In the genomic region with DNA sequence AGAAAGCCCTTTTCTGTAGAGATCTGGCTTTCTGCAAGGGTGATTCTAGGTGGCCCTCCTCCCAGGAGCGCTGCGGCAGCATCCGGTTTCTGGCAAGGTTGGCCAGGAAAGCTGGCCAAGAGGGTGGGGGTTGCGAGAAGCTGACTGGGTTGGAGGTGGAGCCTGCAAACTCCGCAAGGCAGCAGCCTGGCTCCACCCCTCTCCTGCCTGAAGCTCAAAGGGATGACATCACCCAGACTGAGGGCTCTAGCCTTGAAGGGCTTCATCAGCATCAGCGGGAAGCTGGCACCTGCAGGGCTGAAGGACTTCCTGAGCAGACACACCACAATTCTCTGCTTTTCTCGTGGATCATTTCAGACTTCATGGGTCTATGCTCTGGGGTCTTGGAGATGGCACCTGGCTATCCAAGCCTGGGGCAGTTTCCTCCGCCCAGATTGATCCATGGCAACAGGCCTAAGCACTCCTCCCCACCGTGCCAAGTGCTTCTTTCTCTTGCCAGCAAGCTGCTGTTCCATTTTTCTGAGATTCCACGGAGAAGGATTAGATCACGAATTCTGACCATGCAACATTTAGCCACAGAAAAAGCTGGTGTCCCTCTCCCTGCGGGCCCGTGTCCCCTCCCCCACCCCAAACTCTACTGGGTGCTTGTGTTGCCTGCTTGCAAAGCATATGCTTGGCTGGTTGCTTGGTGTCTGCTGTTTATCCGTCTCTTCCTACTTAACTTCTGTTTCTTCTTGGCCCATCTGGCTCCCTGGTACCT, we compare ENCODE assay signal across 8 mouse cellular contexts. TPM values are rescaled to one million over a fixed set of nuclear protein-coding genes. Genes with fewer than 3 reads are reported as not detected.
DNase-seq lines count a peak whose midpoint lies in the region; ATAC-seq lines count a peak whose summit lies in the region.

No protein-coding gene starts in this region.

- ATAC-seq in neural tube, embryonic 14.5 days (ENCODE audit: low read depth), result peak; percentile 96

- peak; percentile 93 for DNase-seq in Muller cell, postnatal 12 days (ENCODE audit: inconsistent ontology term)
- DNase-seq in cerebellum, postnatal 14 days, result peak; percentile 94 to 97
- peak; percentile 76 for DNase-seq in frontal cortex, postnatal 14 days (ENCODE audit: low spot score in 2 of 2)
- DNase-seq in hindbrain, embryonic 10.5 days (ENCODE audit: low spot score), result peak; percentile 78
- peak; percentile 80 to 83 for DNase-seq in layer of hippocampus, adult 8-10 months (ENCODE audit: low spot score in 2 of 2)
- DNase-seq in lung, adult 18-20 months, result peak; percentile 90 to 93
- DNase-seq in thymus, postnatal 36 days, result peak; percentile 41 to 54

- peak overlapping the region; percentile 50 for H3K4me2 ChIP-seq in neural tube, embryonic 14.5 days (ENCODE audit: low read depth, low read length)

- WGBS in hindbrain, embryonic 10.5 days, result 9% methylated on average over 14 of the region's 14 CpGs
- 9% methylated on average over 14 of the region's 14 CpGs for WGBS in neural tube, embryonic 14.5 days

- no peaks in the 10 kb centered on the region for H3K9me3 ChIP-seq in hindbrain, embryonic 10.5 days
- H3K9me3 ChIP-seq in neural tube, embryonic 14.5 days (ENCODE audit: control insufficient read depth, low read length), result no peaks in the 10 kb centered on the region

- H3K36me3 ChIP-seq in hindbrain, embryonic 10.5 days, result no peaks in the 10 kb centered on the region
- H3K36me3 ChIP-seq in neural tube, embryonic 14.5 days (ENCODE audit: control insufficient read depth, insufficient read depth, low read length), result no peaks in the 10 kb centered on the region

- peaks cover 37% of the 10 kb centered on the region for H3K4me1 ChIP-seq in hindbrain, embryonic 10.5 days (replicated peaks)
- H3K4me1 ChIP-seq in neural tube, embryonic 14.5 days (ENCODE audit: control insufficient read depth, insufficient read depth, low read length), result peaks cover 19% of the 10 kb centered on the region; the same call in 1 of the 2 replicates

- H3K4me3 ChIP-seq in hindbrain, embryonic 10.5 days, result peak overlapping the region; percentile 44
- H3K4me3 ChIP-seq in neural tube, embryonic 14.5 days (ENCODE audit: low read depth, low read length), result 0 out of 2 replicates have a peak overlapping the region, but pooled peaks have one; percentile 12

- peaks cover 7% of the 10 kb centered on the region; the same call in 1 of the 2 replicates for H3K27me3 ChIP-seq in hindbrain, embryonic 10.5 days (ENCODE audit: insufficient read depth, poor library complexity, severe bottlenecking)
- H3K27me3 ChIP-seq in neural tube, embryonic 14.5 days (ENCODE audit: control insufficient read depth, insufficient read depth, low read length), result no peaks in the 10 kb centered on the region

- H3K27ac ChIP-seq in hindbrain, embryonic 10.5 days, result peak overlapping the region; percentile 72
- peak overlapping the region; percentile 72 for H3K27ac ChIP-seq in neural tube, embryonic 14.5 days (ENCODE audit: low read depth, low read length)

- peak overlapping the region; percentile 37 for H3K9ac ChIP-seq in neural tube, embryonic 14.5 days (replicated peaks; ENCODE audit: low read depth, low read length)

RNA-seq across cellular contexts. Expression of gene Jam3, which starts 37.0 kb away (rescaled TPM):
- polyA plus RNA-seq in hindbrain, embryonic 10.5 days (2016; fragmentation: Nextera tagmentation; extraction: Ambion mirVana), result 133 TPM in 2 replicates
- total RNA-seq in layer of hippocampus, adult 8-10 months (2022), result 10 to 100 TPM; 37.2 to 45.0 (median 41.6) TPM
- 36.1 and 49.7 TPM in 2 replicates for polyA plus RNA-seq in neural tube, embryonic 14.5 days (2014; fragmentation: Nextera tagmentation; extraction: Ambion mirVana)

Comparison
In these comparisons a context has a peak if more than half of its experiments do, and no peak if none do; other contexts are left out.
1. Peak in every context shown above with its lines: DNase-seq, ATAC-seq, H3K4me3 ChIP-seq and H3K27ac ChIP-seq.